Mouse (Mus musculus) ES-Bruce4 (cell line): ENCODE results near the gene Sgo2b.

Source experiments
- CTCF ChIP-seq: IDR thresholded peaks from one replicate; pipeline ENCODE4 v1.8.1; 2011; ENCODE audit warnings: low read depth, low read length
- EP300 ChIP-seq: IDR thresholded peaks from 2 replicates; pipeline ENCODE4 v1.6.1; 2011; ENCODE audit warnings: low read depth, low read length; ENCODE audit not compliant: insufficient read depth

- TF ChIP-seq EP300 = peak; percentile 67
- no peak for TF ChIP-seq CTCF
These were observed 22.5 kb downstream of the Sgo2b start for GRCm38 (mm10) chr8:63929301-63930097.
